Mouse (Mus musculus): ENCODE measurements around the gene Treml1.

GRCm38 (mm10) chr17:48404706-48405105, 45.0 kb downstream of the Treml1 start:
- no peak for TF ChIP-seq POLR2A (IDR thresholded peaks at IDR 0.05; ENCODE audit: borderline replicate concordance, extremely low read depth, low read depth, low read length)
- no peak for TF ChIP-seq CTCF (IDR thresholded peaks at IDR 0.05; ENCODE audit: insufficient read depth, low read length)

Measured in lung, adult 2 months (tissue).